Mouse (Mus musculus): ENCODE results near the gene Tbc1d2. TPM values are rescaled to one million over a fixed set of nuclear protein-coding genes. Genes with fewer than 3 reads are reported as not detected.
"Not testable (repeated sequence)": the region's sequence is repeated elsewhere in the genome, so short reads cannot be mapped to it uniquely, and the experiment has no call there.

Tbc1d2 gene
- polyA plus RNA-seq, 1 experiment: 8.4 TPM

DNA sequence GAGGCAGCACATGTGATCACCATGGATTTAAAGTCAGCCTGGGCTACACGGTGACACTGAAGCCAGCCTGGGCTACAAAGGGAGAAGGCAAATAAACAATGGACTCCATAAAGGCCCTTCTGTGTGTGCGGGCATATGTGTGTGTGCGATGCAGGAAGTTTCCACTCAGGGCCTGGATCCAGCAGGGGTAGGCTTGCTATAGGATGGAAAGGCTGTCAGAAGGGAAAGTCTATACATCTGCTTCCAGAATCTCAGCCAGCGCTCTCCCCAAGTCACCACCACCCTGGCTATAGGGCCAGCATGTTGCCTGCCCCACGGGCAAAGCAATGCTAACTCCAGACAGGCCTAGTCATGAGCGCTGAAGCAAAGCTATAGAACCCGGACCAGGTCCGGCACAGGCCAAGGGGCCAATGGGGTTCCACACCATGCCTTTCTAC, 6.3 kb downstream of the Tbc1d2 start:
- 73% methylated on average over 8 of the region's 8 CpGs for WGBS
- DNase-seq (ENCODE audit: low read depth, low spot score): no peak

DNA sequence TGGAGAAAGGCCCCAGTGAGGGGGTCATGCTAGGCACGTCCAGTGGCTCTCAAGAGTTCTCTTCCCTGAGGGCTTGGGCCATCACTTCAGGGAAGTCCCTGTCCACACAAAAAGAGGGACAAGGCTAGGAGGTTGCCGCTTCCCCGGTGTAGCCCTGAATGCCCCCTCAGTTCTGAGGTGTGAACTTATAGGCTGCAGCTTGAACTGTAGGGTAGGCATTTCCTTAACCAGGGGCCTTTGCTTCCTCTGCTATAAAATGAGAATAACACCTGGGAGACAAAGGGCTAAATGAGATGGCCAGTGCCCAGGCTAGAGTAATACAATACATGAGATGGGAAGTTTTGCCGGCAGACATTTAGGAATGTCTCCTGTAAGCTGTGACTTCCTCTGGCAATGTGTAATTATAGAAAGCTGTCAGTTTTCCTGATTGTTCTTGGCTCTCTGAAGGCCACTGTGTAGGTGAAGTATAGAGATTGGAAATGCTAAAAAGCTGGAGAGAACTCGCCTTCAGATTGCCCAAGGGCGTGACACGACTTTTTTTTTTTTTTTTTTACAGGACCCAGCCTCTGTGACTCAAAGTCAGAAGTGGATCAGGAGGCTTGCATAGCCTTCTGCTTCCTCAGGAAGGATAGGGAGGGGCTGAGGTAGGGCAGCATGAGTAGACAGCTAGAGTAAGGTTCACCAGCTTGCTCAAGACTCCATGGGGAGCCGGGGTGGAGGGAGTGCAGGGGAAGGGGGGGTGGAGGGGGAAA, 6.9 kb downstream of the Tbc1d2 start:
- DNase-seq (ENCODE audit: low read depth, low spot score): no peak
- WGBS: 40% methylated on average over 8 of the region's 8 CpGs

DNA sequence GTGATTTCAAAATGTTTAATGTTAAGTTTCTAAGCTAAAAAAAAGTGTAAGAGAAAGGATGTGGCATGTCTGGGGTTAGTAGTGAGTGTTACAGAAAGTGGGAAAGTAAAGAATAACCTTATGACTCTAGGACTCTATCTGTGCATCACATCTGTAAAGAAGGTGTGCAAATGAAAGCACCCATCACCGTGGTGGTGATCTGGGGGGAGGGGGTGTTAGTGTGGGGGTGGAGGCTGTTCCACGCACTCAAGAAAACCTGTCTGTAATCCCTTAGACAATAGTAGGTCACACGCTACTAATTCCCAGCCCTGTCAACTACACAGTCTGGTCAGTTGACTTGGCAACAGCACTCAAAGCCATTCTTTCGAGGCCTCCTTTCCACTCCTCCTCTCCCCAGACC, 8.7 kb downstream of the Tbc1d2 start:
- WGBS: 80% methylated on average over 4 of the region's 4 CpGs
- DNase-seq (ENCODE audit: low read depth, low spot score): no peak

- DNase-seq (ENCODE audit: low read depth, low spot score): no peak
- 72% methylated on average over 8 of the region's 8 CpGs for WGBS
Observed at GRCm38 (mm10) chr4:46639866-46640265, 10.1 kb downstream of the Tbc1d2 start.

DNA sequence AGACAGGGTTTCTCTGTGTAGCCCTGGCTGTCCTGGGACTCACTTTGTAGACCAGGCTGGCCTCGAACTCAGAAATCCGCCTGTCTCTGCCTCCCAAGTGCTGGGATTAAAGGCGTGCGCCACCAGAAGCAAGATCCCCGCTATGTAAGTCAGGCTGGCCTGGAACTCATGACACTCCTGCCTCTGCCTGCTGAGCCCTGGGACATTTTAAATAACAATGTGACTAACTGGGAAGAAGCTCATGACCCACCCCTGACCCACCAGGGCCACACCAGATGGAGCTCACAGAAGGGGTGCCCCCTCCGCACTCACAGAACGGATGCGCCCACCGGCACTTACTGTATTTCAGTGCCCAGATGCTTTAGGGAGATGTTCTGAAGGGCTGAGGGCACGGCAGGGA, 12.8 kb downstream of the Tbc1d2 start:
- whole genome bisulfite sequencing: 93% methylated on average over 10 of the region's 10 CpGs
- not testable (repeated sequence) for DNase-seq (ENCODE audit: low read depth, low spot score)

- no peak for DNase-seq (ENCODE audit: low read depth, low spot score)
- 79% methylated on average over 16 of the region's 16 CpGs for WGBS
Observed at GRCm38 (mm10) chr4:46635702-46636430, 14.1 kb downstream of the Tbc1d2 start.

DNA sequence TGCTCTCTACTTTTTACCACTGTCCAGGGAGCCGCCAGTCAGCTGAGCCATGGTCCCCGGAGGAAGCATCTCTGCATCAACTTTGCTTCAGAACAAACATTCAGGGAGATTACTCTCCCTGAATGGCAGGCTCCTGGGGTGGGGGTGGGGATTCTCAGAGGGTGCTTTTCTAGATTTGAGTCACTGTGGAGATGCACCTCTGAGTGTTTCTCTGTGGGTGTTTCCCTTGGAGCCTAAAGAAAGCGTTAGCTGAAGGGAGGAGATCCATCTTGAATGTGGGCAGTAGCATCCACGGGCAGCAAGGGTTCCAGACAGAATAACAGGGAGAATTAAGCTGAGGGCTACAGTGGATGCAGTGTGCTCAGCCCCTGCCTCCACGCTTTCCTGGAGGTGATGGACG, 15.1 kb downstream of the Tbc1d2 start:
- DNase-seq (ENCODE audit: low read depth, low spot score): no peak
- 77% methylated on average over 6 of the region's 6 CpGs for WGBS

- not testable (repeated sequence) for DNase-seq (ENCODE audit: low read depth, low spot score)
- WGBS: 46% methylated on average over 6 of the region's 6 CpGs
Observed at GRCm38 (mm10) chr4:46633565-46633964, 16.4 kb downstream of the Tbc1d2 start.

- no peak for DNase-seq (ENCODE audit: low read depth, low spot score)
- WGBS: 80% methylated on average over 2 of the region's 2 CpGs
Observed at GRCm38 (mm10) chr4:46632465-46632864, 17.5 kb downstream of the Tbc1d2 start.

- 45% methylated on average over 9 of the region's 9 CpGs for WGBS
- DNase-seq (ENCODE audit: low read depth, low spot score): no peak
Observed at GRCm38 (mm10) chr4:46630390-46630789, 19.6 kb downstream of the Tbc1d2 start.

DNA sequence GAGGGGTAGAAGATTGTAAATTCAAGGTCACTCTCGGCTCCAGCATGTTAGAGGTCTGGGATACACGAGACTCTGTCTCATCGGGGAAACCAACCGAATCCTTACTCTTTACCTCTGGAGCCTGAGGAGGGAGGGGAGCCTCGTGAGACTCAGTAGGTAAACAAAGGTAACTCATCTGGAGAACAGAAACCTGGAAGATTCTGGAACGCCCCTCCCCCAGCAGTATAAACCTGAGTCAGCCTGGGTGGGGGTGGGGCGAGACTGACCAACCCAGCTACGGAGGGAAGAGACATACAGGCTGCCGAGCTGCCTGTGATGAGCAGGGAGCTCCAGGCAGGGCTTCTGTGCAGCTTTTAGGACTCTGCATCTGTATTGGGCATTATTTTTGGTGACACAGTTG, 21.1 kb downstream of the Tbc1d2 start:
- WGBS: 19% methylated on average over 9 of the region's 9 CpGs
- DNase-seq (ENCODE audit: low read depth, low spot score): no peak

- DNase-seq (ENCODE audit: low read depth, low spot score): no peak
- WGBS: 70% methylated on average over 11 of the region's 11 CpGs
Observed at GRCm38 (mm10) chr4:46628081-46628480, 21.9 kb downstream of the Tbc1d2 start.

DNA sequence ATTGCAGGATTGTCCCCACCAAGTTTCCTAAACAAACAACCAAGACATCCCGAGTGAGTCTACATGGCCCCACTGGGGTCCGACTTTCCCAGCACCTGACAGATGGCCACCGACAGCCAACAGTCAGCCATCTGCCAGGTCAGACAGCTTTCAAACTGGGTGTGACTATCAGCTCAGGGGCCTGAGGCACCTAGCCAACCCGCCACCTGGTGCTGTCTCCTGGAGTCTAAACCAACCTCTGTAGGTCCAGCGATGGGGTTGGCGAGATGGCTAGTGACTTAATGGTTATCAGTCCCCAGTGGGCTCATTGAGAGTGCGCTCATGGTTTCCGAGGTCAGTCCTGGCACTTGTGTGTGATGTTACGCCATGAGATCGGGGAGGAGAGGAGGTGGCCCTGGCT, 24.9 kb downstream of the Tbc1d2 start:
- no peak for DNase-seq (ENCODE audit: low read depth, low spot score)
- WGBS: 55% methylated on average over 10 of the region's 10 CpGs

DNA sequence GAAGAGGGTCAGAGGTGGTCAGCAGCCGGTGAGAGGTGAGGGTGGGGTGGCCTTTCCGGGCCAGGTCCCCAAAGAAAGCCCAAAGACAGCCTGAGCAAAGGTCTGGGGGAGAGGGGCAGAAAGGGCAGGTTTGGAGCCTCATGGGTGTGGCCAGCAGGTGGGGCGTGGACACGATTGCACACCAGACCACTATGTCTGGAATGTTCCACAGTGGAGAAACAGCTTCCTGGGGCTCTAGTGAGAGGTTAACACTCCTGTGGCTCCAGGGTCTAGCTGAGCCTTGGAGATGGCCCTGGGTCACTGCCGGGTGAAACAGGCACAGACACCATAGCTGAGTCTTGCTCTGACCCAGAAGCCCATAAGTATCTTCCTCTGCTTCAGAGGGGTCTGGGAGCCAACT, 27.0 kb downstream of the Tbc1d2 start:
- WGBS: 51% methylated on average over 5 of the region's 5 CpGs
- no peak for DNase-seq (ENCODE audit: low read depth, low spot score)

- WGBS: 89% methylated on average over 8 of the region's 8 CpGs
Observed at GRCm38 (mm10) chr4:46620946-46621345, 29.1 kb downstream of the Tbc1d2 start.

DNA sequence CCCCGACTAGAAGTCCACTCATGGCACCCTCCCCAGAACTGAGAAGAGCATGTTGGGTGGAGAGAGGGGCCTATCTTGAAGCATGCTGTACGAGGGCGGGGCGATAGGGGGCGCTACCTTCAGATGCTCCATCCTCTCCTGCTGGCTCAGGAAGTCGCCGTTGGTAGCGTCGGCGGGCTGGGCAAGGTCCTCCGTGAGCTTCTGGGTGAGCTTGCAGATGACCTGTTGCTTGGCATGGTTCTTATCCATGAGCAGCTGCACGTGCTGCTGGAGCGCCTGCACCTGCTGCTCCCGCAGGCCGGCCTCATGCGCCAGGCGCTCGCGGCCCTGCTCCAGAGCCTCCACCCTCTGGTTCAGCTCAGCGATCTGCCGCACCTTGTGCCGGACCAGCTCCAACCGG, 29.7 kb downstream of the Tbc1d2 start:
- WGBS: 26% methylated on average over 23 of the region's 23 CpGs
- no peak for DNase-seq (ENCODE audit: low read depth, low spot score)

More at GRCm38 (mm10) chr4:46620946-46621345, 29.1 kb downstream of the Tbc1d2 start:
- DNase-seq (ENCODE audit: low read depth, low spot score): no peak

- DNase-seq (ENCODE audit: low read depth, low spot score): no peak
- WGBS: 73% methylated on average over 11 of the region's 11 CpGs
Observed at GRCm38 (mm10) chr4:46618196-46618817, 31.7 kb downstream of the Tbc1d2 start.

DNA sequence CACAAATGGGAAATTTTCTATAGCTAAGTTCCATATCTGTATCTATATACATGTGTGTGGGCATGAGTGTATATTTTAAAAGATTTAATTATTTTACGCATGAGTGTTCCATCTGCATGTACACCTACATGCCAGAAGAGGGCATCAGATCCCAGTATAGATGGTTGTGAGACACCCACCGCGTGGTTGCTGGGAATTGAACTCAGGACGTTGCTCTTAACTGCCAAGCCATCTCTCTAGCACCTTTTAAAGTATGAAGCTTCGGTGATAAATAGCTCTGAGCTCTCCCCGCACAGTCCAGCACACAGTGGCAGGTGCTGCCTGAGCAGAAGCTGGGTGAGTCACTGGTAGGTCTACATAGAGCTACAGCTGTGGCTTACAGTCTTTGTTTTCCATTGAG, 32.6 kb downstream of the Tbc1d2 start:
- 68% methylated on average over 6 of the region's 6 CpGs for WGBS
- DNase-seq (ENCODE audit: low read depth, low spot score): no peak

DNA sequence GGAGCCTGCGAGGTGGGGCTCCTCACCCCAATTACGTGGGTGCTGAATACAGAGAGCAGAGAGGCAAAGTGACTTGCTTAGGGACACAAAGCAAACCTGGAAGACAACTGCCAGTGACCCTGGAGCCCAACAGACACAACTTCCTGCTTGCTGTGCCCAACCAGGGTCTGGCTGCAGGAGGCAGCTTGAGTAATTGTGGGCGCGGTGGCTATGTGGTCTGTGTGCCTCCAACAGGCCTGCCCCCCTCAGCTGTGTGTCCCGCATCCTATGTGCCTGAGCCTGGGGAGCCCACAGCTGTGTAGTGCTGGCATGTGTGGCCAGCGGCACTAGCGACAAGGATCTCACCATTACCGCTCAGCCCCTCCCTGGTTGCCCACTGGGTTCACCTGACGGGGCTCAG, 35.4 kb downstream of the Tbc1d2 start:
- no peak for DNase-seq (ENCODE audit: low read depth, low spot score)
- 78% methylated on average over 9 of the region's 9 CpGs for WGBS

DNA sequence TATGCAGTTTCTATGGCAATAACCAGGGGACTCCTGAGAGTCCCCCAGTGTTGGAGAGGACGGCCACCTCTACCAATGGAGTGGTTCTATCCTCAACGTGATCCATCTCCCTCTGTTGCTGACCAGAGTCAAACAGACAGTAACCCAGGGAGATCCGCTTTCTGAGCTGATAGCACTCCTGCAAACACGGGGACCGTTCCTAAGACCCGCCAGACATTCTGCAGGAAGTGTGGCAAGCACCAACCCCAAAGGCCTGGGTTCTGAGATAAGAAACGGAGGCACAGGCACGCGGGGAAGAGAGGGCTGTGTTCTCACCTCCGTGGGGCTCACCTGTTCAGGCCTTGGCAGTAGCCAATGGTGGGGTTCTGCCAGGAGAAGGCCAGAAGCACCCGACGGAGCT, 36.4 kb downstream of the Tbc1d2 start:
- 80% methylated on average over 12 of the region's 12 CpGs for WGBS

DNA sequence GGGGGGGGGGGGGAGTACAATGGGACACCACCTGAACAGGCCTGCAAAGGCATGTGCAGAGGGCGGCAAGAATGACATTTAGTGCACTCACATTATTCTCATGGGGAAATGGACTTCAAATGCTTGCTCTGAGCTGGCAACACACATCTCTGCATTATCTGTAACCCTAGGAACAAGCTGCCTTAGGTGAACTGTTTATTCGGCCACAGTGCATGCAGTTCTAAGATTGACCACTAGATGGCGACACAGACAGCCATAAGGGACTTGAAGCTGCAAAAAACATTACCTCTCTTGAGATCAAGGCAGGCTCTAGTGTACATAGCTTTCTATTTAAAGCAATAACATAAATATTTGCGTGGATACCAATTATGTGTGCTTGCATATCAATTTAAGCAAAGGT, 38.8 kb downstream of the Tbc1d2 start:
- no peak for DNase-seq (ENCODE audit: low read depth, low spot score)
- 10% methylated on average over 4 of the region's 4 CpGs for WGBS

More for the DNA sequence above, 36.4 kb downstream of the Tbc1d2 start:
- no peak for DNase-seq (ENCODE audit: low read depth, low spot score)

Data from large intestine, adult 2 months (tissue).